Mouse (Mus musculus) retina, adult 2 months (tissue): ENCODE measurements around the gene Bpi.

Source experiments
- DNase-seq: peaks from one replicate; pipeline ENCODE4 v3.0.0-alpha.2; 2012; ENCODE audit warnings: low read depth, low spot score

The Bpi gene

GRCm38 (mm10) chr2:158258005-158258418 lies at the start of gene Bpi:
Bpi (plus strand) TSS chr2:158258094.
- DNase-seq, result no peak

DNA sequence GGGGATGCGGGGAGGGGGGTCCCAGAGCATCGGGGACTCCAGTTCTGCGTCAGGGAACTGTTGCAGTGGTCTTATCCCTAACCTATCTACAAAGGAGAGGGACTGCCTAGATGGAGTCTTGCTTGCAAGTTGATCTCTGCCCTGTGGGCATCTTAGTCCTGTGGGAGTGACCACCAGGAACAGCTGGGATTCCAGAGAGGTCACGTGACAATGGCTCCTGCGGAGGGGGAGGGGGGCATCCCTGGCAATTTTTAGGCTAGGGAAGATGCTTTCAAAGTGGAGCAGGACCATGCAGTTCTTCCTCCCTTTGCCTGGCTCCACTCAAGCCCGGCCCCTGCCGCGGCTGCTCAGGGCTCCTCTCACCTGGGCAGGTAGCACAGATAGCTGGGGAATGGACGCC lies 48.1 kb upstream of the Bpi start:
- DNase-seq, result no peak

DNA sequence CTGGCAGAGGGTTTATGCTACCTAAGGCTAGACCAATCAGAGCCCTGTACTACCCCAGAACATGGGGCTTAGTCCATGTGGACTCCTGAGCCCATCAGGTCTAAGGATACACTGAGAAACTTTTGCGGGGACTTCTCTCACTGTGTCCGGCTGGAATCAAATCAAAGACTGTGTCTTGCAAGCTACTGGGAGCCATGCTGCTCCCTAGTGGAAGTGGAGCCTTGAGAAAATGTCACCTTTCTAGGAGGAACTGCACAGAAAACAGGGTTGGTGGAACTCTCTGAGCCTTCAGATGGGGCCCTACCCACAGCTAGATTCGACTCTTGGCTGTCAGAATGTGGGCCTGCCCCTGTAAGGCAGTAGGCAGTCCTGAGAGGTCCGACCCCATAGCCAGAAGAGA lies 47.4 kb upstream of the Bpi start:
- DNase-seq, result no peak

DNA sequence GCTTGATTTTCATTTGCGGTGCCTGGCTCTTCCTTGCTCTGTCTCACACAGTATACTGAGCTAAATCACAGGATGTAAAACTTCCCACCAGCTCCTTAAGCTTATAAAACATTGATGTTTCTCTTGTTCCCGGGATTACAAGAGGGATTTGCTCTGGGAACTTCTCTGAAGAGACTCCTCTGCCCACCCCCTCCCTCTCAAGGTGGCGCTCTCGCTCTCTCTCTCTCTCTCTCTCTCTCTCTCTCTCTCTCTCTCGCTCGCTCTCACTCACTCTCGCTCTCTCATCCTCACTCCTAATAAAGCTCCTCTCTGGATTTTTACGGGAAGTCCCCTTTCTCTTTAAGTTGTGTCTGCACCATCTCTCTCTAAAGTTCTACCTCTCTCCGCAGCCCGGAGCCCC lies 46.9 kb upstream of the Bpi start:
- no peak for DNase-seq

DNA sequence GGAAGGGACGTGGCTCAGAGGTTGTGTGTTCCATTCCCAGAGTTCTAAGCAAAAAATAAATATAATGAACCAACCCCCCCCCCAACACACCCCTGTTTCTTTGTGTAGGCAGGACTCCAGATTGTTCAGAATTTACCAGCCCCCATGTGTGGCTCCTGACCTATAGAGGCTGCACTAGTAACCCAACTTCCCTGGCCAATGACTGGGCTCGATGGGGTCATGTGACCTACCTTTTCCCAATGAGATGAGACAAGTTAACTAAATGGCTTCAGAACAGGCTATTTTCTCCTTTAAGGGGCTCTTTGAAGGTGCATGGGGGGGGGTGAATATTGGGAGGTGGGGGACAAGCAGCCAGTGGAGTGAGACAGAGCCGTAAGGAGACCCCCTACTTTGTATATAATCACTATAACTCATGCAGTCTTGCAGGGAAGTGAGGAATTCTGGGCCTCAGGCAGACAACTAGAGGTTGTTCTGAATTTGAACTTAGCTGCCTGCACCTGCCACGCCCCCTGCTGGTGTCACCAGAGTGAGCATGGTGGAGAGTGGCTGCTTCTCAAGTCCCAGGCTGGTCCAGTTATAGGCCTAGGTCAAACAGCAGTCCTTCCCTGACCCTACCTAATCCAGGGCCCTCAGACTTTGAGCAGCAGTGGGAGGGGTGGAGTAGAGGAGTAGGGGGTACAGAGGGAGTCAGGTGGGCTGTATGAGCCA lies 46.0 kb upstream of the Bpi start:
- DNase-seq, result no peak

GRCm38 (mm10) chr2:158215283-158216117 lies 42.4 kb upstream of the Bpi start:
- DNase-seq, result no peak

- DNase-seq, result no peak
Observed at GRCm38 (mm10) chr2:158216510-158216909, 41.4 kb upstream of the Bpi start.

DNA sequence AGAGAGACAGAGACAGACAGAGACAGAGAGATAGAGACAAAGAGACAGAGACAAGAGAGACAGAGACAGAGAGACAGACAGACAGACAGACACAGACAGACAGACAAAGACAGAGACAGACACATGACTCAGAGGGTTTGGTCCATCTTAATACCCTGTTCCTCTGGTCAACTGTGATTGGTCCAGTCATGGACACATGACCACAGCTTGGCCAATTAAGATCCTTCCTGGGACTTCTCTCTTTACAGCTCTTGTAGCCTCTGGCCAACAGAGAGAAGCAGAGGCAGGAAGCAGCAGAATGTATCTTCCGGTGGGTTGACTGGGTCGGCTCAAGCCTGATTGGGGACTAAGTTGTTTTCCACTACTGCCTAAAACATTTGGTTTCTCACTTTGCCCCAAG lies 38.3 kb upstream of the Bpi start:
- no peak for DNase-seq

DNA sequence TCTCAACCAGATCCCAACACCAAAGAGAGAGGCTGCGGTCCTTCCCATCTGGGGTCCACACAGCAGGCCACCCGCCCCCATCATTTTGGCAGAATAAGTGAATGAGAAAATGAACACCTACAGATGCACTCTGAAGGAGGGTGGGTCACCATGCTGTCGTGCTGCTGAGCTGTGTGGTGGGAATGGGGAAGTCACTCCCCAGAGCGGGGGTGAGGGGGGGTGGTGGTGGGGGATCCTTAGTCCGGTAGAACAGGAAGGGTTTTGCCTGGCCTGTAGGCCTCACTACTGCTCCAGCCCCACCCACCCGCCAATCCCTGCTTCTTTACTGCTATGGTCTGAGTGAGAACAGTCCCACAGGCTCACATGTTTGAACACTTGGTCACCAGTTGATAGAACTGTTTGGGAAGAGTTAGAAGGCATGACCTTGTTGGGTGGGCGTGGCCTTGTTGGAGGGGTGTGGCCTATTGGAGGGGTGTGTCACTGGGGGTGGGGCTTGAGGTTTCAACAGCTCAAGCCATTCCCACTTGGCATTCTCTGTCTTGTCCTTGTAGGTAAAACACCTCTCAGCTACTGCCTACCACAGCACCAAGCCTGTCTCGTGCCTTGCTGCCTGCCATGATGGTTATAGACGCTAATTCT lies 36.3 kb upstream of the Bpi start:
- no peak for DNase-seq

- DNase-seq, result no peak
Observed at GRCm38 (mm10) chr2:158222664-158223063, 35.2 kb upstream of the Bpi start.

- no peak for DNase-seq
Observed at GRCm38 (mm10) chr2:158223497-158223896, 34.4 kb upstream of the Bpi start.

- no peak for DNase-seq
Observed at GRCm38 (mm10) chr2:158225301-158225700, 32.6 kb upstream of the Bpi start.

GRCm38 (mm10) chr2:158228670-158229502 lies 29.0 kb upstream of the Bpi start, which contains the start of gene D630003M21Rik:
D630003M21Rik (minus strand) TSS chr2:158229222.
- no peak for DNase-seq

- no peak for DNase-seq
Observed at GRCm38 (mm10) chr2:158229503-158229892, 28.4 kb upstream of the Bpi start.

DNA sequence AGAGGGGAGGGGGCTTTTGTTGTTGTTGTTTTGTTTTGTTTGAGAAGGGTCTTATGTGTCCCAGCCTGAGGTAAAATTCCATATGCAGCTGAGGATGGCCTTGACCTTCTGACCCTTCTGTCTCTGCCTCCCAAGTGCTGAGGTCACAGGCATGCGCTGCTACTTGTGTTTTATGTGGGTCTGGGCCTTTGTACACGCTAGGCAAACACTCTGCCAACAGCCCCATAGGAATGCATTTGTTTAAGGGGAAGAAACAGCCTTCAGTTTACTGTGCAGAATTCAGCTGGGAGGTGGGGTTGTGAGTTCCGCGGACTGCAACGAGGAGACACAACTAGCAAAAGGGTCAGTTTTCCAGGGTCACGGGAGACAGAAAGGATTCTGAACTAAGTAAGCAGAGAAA lies 27.3 kb upstream of the Bpi start:
- no peak for DNase-seq

DNA sequence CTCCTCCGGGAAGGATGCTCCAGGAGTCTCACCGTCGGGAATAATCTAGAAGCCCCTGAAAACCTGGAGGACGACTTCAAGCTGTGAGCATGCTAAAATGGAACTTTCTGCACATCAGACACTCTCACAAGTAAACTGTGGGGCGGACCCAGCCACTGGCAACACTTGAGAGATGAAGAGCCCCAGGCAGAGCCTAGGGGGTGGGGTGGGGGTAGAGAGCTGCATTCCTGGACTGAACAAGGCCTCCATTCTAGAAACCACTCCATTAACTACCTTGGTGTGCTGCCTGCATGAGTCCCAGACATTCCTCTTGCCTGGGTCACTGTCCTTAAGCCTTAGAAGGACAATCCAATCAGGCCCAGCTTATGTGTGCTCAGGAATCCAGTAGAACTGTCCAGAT lies 26.8 kb upstream of the Bpi start:
- no peak for DNase-seq

DNA sequence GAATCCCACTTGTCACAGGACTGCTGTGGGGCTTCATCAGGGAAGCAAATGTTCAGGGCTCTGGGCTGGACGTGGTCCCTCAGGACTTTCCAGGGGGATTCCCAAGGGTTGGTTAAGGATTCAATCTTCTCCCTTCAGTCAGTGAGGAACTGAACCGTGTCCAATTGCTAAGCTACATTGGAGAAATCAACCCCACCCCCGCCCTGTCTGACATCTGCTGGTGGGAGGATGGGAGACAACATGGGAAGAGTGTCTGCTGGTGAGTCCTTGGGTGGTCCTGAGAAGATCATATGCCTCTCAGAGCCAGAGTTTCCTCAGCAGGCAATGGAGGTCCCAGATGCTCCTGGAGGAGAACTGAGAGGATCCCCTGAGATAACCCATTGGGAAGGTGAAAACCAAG lies 25.5 kb upstream of the Bpi start:
- DNase-seq, result no peak

- DNase-seq, result no peak
Observed at GRCm38 (mm10) chr2:158233106-158233505, 24.8 kb upstream of the Bpi start.

- DNase-seq, result no peak
Observed at GRCm38 (mm10) chr2:158236698-158237097, 21.2 kb upstream of the Bpi start.

DNA sequence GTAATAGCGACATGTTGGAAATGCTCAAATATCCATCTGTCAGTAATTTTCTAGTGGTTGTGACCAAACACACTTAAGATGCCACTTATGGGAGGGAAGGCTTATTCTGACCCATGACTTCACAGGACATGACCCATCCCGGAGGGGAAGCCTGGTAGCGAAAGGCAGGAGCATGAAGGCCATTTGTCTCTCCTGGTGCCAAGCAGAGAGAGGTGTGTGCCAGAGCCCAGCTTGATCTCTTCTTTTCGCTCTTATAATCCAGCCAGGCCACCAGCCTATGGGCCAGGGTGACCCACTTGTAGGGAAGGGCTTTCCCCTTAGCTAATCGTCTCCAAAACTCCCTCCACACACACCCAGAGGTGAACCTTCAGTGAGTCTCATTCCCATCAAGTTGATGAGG lies 19.8 kb upstream of the Bpi start:
- DNase-seq, result no peak

DNA sequence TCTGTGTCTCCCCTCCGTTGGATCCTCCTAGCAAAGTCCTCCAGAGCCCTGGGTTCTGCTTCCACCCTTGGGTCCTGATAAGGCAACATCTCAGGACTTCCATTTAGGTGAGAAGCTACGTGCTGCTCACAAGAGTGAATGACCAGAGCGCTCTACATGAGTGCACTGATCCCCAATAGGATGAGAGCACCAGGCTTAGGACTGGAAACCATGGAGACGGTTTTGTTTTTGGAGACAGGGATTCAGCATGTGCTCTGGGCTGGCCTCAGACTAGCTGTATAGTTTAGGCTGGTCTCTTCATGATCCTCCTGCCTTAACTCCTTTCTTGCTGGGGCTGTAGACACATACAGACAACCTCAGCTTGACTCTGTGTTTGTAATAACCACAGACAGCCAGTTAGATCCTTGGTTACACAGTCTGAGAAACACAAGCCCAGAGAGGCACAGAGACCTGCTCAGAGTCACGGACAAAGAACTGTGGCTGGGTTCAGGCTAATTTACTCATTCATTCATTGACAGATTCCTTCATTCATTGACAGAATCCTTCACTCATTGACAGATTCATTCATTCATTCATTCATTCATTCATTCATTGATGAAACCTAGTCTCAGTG lies 16.7 kb upstream of the Bpi start:
- DNase-seq, result no peak
